Mouse (Mus musculus): ENCODE results near the gene Gm28048. TPM values are rescaled to one million over a fixed set of nuclear protein-coding genes. Genes with fewer than 3 reads are reported as not detected.

Gm28048 gene
- total and polyA plus RNA-seq, 2 experiments: 13.0 TPM; not detected in 1

- Histone ChIP-seq H3K27ac (replicated peaks; ENCODE audit: insufficient read depth, low read depth, low read length) (no peak overlapping the region), H3K4me1 (ENCODE audit: control insufficient read depth, insufficient read depth, low read length) (peaks cover 1% of the 10 kb centered on the region; the same call in 1 of the 2 replicates), H3K9ac (ENCODE audit: low read depth, low read length) (no peak overlapping the region), H3K4me3 (ENCODE audit: insufficient read depth, low read depth, low read length) (no peak overlapping the region), H3K36me3 (ENCODE audit: control insufficient read depth, insufficient read depth, low read length) (no peaks in the 10 kb centered on the region), H3K79me2 (ENCODE audit: control insufficient read depth, insufficient read depth, low read length) (no peaks in the 10 kb centered on the region), H3K27me3 (ENCODE audit: control insufficient read depth, insufficient read depth, low read length) (no peaks in the 10 kb centered on the region)
- 90% methylated on average over 1 of the region's 1 CpGs for WGBS
- no peak for TF ChIP-seq POLR2A (IDR thresholded peaks at IDR 0.05; ENCODE audit: extremely low read depth, insufficient read depth, low read length)
- no peak for TF ChIP-seq CTCF (IDR thresholded peaks at IDR 0.05; ENCODE audit: low read depth, low read length)
- DNase-seq (ENCODE audit: extremely low read depth, low read depth, low spot score): no peak
Observed at GRCm38 (mm10) chr11:22805171-22805570, 176.7 kb downstream of the Gm28048 start.

DNA sequence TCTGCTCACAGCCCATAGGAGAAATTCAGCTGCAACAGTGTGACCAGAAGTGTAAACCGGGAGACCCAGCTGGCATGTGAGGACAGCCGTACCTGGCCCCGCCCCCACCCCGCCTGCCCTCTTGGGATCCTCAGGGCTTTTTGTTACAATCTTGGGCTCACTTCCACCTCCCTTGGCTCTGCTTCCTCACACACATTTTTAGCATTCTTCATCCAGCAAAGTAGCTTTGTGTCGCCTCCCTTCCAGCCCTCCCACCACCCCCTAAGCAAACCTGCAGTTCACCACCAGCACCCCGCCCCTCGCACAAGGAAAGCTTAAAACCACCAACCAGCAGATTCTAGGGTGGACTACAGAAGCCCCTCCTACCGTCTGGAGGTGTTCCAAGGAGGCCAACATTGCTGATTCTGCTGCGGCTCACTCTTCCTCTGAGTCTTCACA is 181.9 kb downstream of the Gm28048 start:
- 57% methylated on average over 9 of the region's 9 CpGs for WGBS
- Histone ChIP-seq H3K79me2 (ENCODE audit: control insufficient read depth, insufficient read depth, low read length) (no peaks in the 10 kb centered on the region), H3K36me3 (ENCODE audit: control insufficient read depth, insufficient read depth, low read length) (no peaks in the 10 kb centered on the region), H3K4me3 (ENCODE audit: insufficient read depth, low read depth, low read length) (no peak overlapping the region), H3K27me3 (ENCODE audit: control insufficient read depth, insufficient read depth, low read length) (no peaks in the 10 kb centered on the region), H3K9ac (ENCODE audit: low read depth, low read length) (no peak overlapping the region), H3K27ac (replicated peaks; ENCODE audit: insufficient read depth, low read depth, low read length) (no peak overlapping the region), H3K4me1 (ENCODE audit: control insufficient read depth, insufficient read depth, low read length) (peaks cover 4% of the 10 kb centered on the region; the same call in 1 of the 2 replicates)
- TF ChIP-seq POLR2A (IDR thresholded peaks at IDR 0.05; ENCODE audit: extremely low read depth, insufficient read depth, low read length) (no peak), CTCF (IDR thresholded peaks at IDR 0.05; ENCODE audit: low read depth, low read length) (no peak)
- no peak for DNase-seq (ENCODE audit: extremely low read depth, low read depth, low spot score)

- Histone ChIP-seq H3K4me3 (ENCODE audit: insufficient read depth, low read depth, low read length) (no peak overlapping the region), H3K27me3 (ENCODE audit: control insufficient read depth, insufficient read depth, low read length) (no peaks in the 10 kb centered on the region), H3K79me2 (ENCODE audit: control insufficient read depth, insufficient read depth, low read length) (no peaks in the 10 kb centered on the region), H3K27ac (replicated peaks; ENCODE audit: insufficient read depth, low read depth, low read length) (no peak overlapping the region), H3K4me1 (ENCODE audit: control insufficient read depth, insufficient read depth, low read length) (peaks cover 4% of the 10 kb centered on the region; the same call in 1 of the 2 replicates), H3K9ac (ENCODE audit: low read depth, low read length) (no peak overlapping the region), H3K36me3 (ENCODE audit: control insufficient read depth, insufficient read depth, low read length) (no peaks in the 10 kb centered on the region)
- no peak for TF ChIP-seq POLR2A (IDR thresholded peaks at IDR 0.05; ENCODE audit: extremely low read depth, insufficient read depth, low read length)
- no peak for TF ChIP-seq CTCF (IDR thresholded peaks at IDR 0.05; ENCODE audit: low read depth, low read length)
- DNase-seq (ENCODE audit: extremely low read depth, low read depth, low spot score): no peak
- WGBS: 83% methylated on average over 5 of the region's 5 CpGs
Observed at GRCm38 (mm10) chr11:22798916-22799315, 183.0 kb downstream of the Gm28048 start.

GRCm38 (mm10) chr11:22794734-22795133 is 187.2 kb downstream of the Gm28048 start:
- WGBS: 92% methylated on average over 1 of the region's 1 CpGs
- no peak for DNase-seq (ENCODE audit: extremely low read depth, low read depth, low spot score)
- Histone ChIP-seq H3K27me3 (ENCODE audit: control insufficient read depth, insufficient read depth, low read length) (no peaks in the 10 kb centered on the region), H3K36me3 (ENCODE audit: control insufficient read depth, insufficient read depth, low read length) (no peaks in the 10 kb centered on the region), H3K9ac (ENCODE audit: low read depth, low read length) (no peak overlapping the region), H3K4me1 (ENCODE audit: control insufficient read depth, insufficient read depth, low read length) (peaks cover 3% of the 10 kb centered on the region; the same call in 1 of the 2 replicates), H3K4me3 (ENCODE audit: insufficient read depth, low read depth, low read length) (no peak overlapping the region), H3K79me2 (ENCODE audit: control insufficient read depth, insufficient read depth, low read length) (no peaks in the 10 kb centered on the region), H3K27ac (replicated peaks; ENCODE audit: insufficient read depth, low read depth, low read length) (no peak overlapping the region)
- TF ChIP-seq POLR2A (IDR thresholded peaks at IDR 0.05; ENCODE audit: extremely low read depth, insufficient read depth, low read length) (no peak), CTCF (IDR thresholded peaks at IDR 0.05; ENCODE audit: low read depth, low read length) (no peak)

DNA sequence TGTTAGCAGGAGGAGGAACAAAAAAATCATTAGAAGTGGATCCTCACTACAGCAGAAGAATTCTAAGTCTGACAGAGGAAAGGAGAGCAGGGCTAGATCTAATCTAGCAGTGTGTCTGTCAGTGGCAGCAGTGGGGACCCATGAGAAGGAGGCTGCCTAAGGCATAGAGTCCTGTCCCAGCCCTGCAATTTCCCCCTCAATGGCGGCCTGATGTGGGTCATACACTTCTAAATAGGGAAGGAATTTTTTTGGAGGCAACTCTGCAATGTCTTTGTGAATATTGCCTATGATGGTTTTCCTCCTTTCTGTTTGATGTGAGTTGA is 188.0 kb downstream of the Gm28048 start:
- no peak overlapping the region for H3K4me3 ChIP-seq (ENCODE audit: insufficient read depth, low read depth, low read length)
- no peaks in the 10 kb centered on the region for H3K27me3 ChIP-seq (ENCODE audit: control insufficient read depth, insufficient read depth, low read length)
- H3K4me1 ChIP-seq (ENCODE audit: control insufficient read depth, insufficient read depth, low read length): peaks cover 3% of the 10 kb centered on the region; the same call in 1 of the 2 replicates
- TF ChIP-seq POLR2A (IDR thresholded peaks at IDR 0.05; ENCODE audit: extremely low read depth, insufficient read depth, low read length) (no peak), CTCF (IDR thresholded peaks at IDR 0.05; ENCODE audit: low read depth, low read length) (no peak)
- H3K27ac ChIP-seq (replicated peaks; ENCODE audit: insufficient read depth, low read depth, low read length): no peak overlapping the region
- H3K36me3 ChIP-seq (ENCODE audit: control insufficient read depth, insufficient read depth, low read length): no peaks in the 10 kb centered on the region
- no peak for DNase-seq (ENCODE audit: extremely low read depth, low read depth, low spot score)
- 97% methylated on average over 1 of the region's 1 CpGs for WGBS
- H3K79me2 ChIP-seq (ENCODE audit: control insufficient read depth, insufficient read depth, low read length): no peaks in the 10 kb centered on the region
- no peak overlapping the region for H3K9ac ChIP-seq (ENCODE audit: low read depth, low read length)

GRCm38 (mm10) chr11:22793176-22793880 is 188.6 kb downstream of the Gm28048 start:
- H3K4me1 ChIP-seq (ENCODE audit: control insufficient read depth, insufficient read depth, low read length): peaks cover 3% of the 10 kb centered on the region; the same call in 1 of the 2 replicates
- H3K27ac ChIP-seq (replicated peaks; ENCODE audit: insufficient read depth, low read depth, low read length): no peak overlapping the region
- no peak overlapping the region for H3K4me3 ChIP-seq (ENCODE audit: insufficient read depth, low read depth, low read length)
- no peaks in the 10 kb centered on the region for H3K27me3 ChIP-seq (ENCODE audit: control insufficient read depth, insufficient read depth, low read length)
- no peak overlapping the region for H3K9ac ChIP-seq (ENCODE audit: low read depth, low read length)
- DNase-seq (ENCODE audit: extremely low read depth, low read depth, low spot score): no peak
- no peaks in the 10 kb centered on the region for H3K36me3 ChIP-seq (ENCODE audit: control insufficient read depth, insufficient read depth, low read length)
- 94% methylated on average over 3 of the region's 3 CpGs for WGBS
- TF ChIP-seq CTCF (IDR thresholded peaks at IDR 0.05; ENCODE audit: low read depth, low read length): no peak
- no peak for TF ChIP-seq POLR2A (IDR thresholded peaks at IDR 0.05; ENCODE audit: extremely low read depth, insufficient read depth, low read length)
- no peaks in the 10 kb centered on the region for H3K79me2 ChIP-seq (ENCODE audit: control insufficient read depth, insufficient read depth, low read length)
